Mouse (Mus musculus) brain, embryonic 14.5 days (tissue): Measurements from ENCODE around the gene Rdh9.

Experiments used
- CTCF ChIP-seq: fragments of 200-500 bp; IDR thresholded peaks from 2 replicates; pipeline ENCODE4 v1.5.1; 2012; ENCODE audit warnings: inconsistent platforms, mild to moderate bottlenecking, moderate library complexity, borderline replicate concordance; ENCODE audit not compliant: insufficient read depth, insufficient read length; ENCODE audit errors: extremely low read depth
- POLR2A ChIP-seq: fragments of 200-500 bp; IDR thresholded peaks from 2 replicates; pipeline ENCODE4 v1.6.1; 2012; ENCODE audit warnings: mild to moderate bottlenecking, inconsistent platforms, borderline replicate concordance; ENCODE audit not compliant: poor library complexity, insufficient read depth, insufficient read length, severe bottlenecking; ENCODE audit errors: extremely low read depth

GRCm38 (mm10) chr10:127728437-127728836, 47.7 kb upstream of the Rdh9 start:
- TF ChIP-seq CTCF = no peak
- TF ChIP-seq POLR2A = no peak
